Mouse (Mus musculus): ENCODE measurements at regions not wholly inside any gene's neighbourhood (a gene's known extent, or its start where the extent isn't known, plus 50 kb on each side); places are given as distances from the start of the nearest gene placed in this dataset.

- H3K9me3 ChIP-seq (ENCODE audit: control insufficient read depth, low read length) = no peaks in the 10 kb centered on the region
- no peak overlapping the region for H3K9ac ChIP-seq (replicated peaks; ENCODE audit: low read length)
- H3K27ac ChIP-seq (replicated peaks; ENCODE audit: low read depth, low read length) = no peak overlapping the region
- no peak overlapping the region for H3K4me2 ChIP-seq (ENCODE audit: low read length)
- no peaks in the 10 kb centered on the region for H3K36me3 ChIP-seq (ENCODE audit: control insufficient read depth, insufficient read depth, low read length)
- no peak for ATAC-seq (ENCODE audit: low FRiP score, low TSS enrichment)
- no peaks in the 10 kb centered on the region for H3K4me1 ChIP-seq (ENCODE audit: control insufficient read depth, insufficient read depth, low read length)
- DNase-seq = no peak
- no peak overlapping the region for H3K4me3 ChIP-seq (replicated peaks; ENCODE audit: low read depth, low read length)
- no peaks in the 10 kb centered on the region for H3K27me3 ChIP-seq (ENCODE audit: control insufficient read depth, insufficient read depth, low read length)
- WGBS = 67% methylated on average over 13 of the region's 13 CpGs
Measured at GRCm38 (mm10) chr4:137133789-137134188, 85.2 kb upstream of the Zbtb40 start.

GRCm38 (mm10) chr4:137130619-137131212, 82.1 kb upstream of the Zbtb40 start:
- Histone ChIP-seq H3K36me3 (ENCODE audit: control insufficient read depth, insufficient read depth, low read length) (no peaks in the 10 kb centered on the region), H3K4me1 (ENCODE audit: control insufficient read depth, insufficient read depth, low read length) (no peaks in the 10 kb centered on the region), H3K9me3 (ENCODE audit: control insufficient read depth, low read length) (no peaks in the 10 kb centered on the region), H3K4me2 (ENCODE audit: low read length) (no peak overlapping the region), H3K27ac (replicated peaks; ENCODE audit: low read depth, low read length) (no peak overlapping the region), H3K27me3 (ENCODE audit: control insufficient read depth, insufficient read depth, low read length) (no peaks in the 10 kb centered on the region), H3K9ac (replicated peaks; ENCODE audit: low read length) (no peak overlapping the region), H3K4me3 (replicated peaks; ENCODE audit: low read depth, low read length) (no peak overlapping the region)
- ATAC-seq (ENCODE audit: low FRiP score, low TSS enrichment) (no peak), DNase-seq (no peak)
- 66% methylated on average over 7 of the region's 7 CpGs for WGBS

DNA sequence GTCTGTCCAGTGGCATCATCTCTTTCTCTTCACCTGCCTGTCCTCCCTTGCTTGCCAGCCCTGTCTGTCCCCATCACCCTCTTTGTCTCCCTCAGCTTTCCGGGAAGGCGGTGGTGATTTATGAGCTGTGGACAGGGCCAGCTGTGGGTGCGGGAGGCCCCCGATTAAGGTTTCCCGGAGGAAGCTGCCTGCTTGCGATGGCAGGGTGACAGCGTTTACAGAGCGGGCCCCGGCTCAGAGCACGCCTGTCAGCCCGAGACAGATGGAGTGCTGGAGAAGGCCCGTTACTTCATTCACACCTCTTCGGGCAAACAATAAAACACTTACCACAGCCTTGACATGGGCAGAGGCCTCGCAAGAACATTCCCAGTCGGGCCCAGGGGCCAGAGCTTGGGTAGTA, 79.6 kb upstream of the Zbtb40 start:
- 66% methylated on average over 15 of the region's 15 CpGs for WGBS
- H3K4me3 ChIP-seq (replicated peaks; ENCODE audit: low read depth, low read length) = no peak overlapping the region
- H3K4me2 ChIP-seq (ENCODE audit: low read length) = no peak overlapping the region
- H3K9me3 ChIP-seq (ENCODE audit: control insufficient read depth, low read length) = no peaks in the 10 kb centered on the region
- H3K27me3 ChIP-seq (ENCODE audit: control insufficient read depth, insufficient read depth, low read length) = no peaks in the 10 kb centered on the region
- DNase-seq (no peak), ATAC-seq (ENCODE audit: low FRiP score, low TSS enrichment) (no peak)
- no peaks in the 10 kb centered on the region for H3K4me1 ChIP-seq (ENCODE audit: control insufficient read depth, insufficient read depth, low read length)
- no peak overlapping the region for H3K9ac ChIP-seq (replicated peaks; ENCODE audit: low read length)
- H3K27ac ChIP-seq (replicated peaks; ENCODE audit: low read depth, low read length) = no peak overlapping the region
- no peaks in the 10 kb centered on the region for H3K36me3 ChIP-seq (ENCODE audit: control insufficient read depth, insufficient read depth, low read length)

DNA sequence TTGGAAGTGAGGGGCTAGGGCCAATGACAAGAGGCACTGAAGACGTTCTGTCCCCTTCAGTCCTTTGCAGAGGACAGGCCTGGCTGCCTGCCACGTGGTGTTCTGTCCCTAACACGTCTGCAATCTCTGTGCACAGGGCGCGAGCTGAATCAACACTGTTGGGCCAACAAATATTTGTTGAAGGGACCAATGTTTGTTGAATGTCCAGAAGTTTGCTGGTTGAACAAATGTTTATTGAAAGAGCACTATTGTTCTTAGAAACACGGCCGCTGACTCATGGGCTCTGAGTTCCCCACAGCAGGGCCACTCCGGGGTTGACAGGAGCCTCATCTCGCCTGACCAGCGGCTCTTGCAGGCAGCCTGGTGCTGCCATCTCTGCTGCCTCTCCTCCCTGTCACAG, 73.1 kb upstream of the Zbtb40 start:
- WGBS = 53% methylated on average over 10 of the region's 10 CpGs
- H3K36me3 ChIP-seq (ENCODE audit: control insufficient read depth, insufficient read depth, low read length) = no peaks in the 10 kb centered on the region
- H3K27ac ChIP-seq (replicated peaks; ENCODE audit: low read depth, low read length) = no peak overlapping the region
- no peak overlapping the region for H3K9ac ChIP-seq (replicated peaks; ENCODE audit: low read length)
- DNase-seq (peak; percentile 20), ATAC-seq (ENCODE audit: low FRiP score, low TSS enrichment) (no peak)
- H3K4me3 ChIP-seq (replicated peaks; ENCODE audit: low read depth, low read length) = no peak overlapping the region
- no peaks in the 10 kb centered on the region for H3K27me3 ChIP-seq (ENCODE audit: control insufficient read depth, insufficient read depth, low read length)
- no peak overlapping the region for H3K4me2 ChIP-seq (ENCODE audit: low read length)
- H3K9me3 ChIP-seq (ENCODE audit: control insufficient read depth, low read length) = no peaks in the 10 kb centered on the region
- peaks cover 12% of the 10 kb centered on the region; the same call in 1 of the 2 replicates for H3K4me1 ChIP-seq (ENCODE audit: control insufficient read depth, insufficient read depth, low read length)

DNA sequence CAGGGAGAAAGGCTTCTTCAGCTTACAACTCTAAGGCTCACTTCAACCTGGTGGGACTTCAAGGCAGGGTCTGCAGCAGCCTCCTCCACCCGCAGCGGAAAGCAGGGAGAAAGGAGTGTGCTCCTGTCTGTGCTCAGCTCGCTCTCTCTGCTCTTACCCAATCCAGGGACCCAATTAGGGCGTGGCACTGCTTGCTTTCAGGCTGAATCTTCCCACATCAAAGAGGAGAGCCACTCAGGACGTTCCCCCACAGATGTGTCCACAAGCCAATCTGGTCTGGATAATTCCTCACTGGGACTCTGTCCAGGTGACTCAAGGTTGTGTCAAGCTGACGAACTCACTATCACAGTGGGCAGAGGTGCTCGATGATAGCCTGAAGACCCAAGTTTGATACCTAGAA, 72.0 kb upstream of the Zbtb40 start:
- Histone ChIP-seq H3K27ac (replicated peaks; ENCODE audit: low read depth, low read length) (no peak overlapping the region), H3K36me3 (ENCODE audit: control insufficient read depth, insufficient read depth, low read length) (no peaks in the 10 kb centered on the region), H3K4me3 (replicated peaks; ENCODE audit: low read depth, low read length) (no peak overlapping the region), H3K4me1 (ENCODE audit: control insufficient read depth, insufficient read depth, low read length) (peaks cover 12% of the 10 kb centered on the region; the same call in 1 of the 2 replicates), H3K9me3 (ENCODE audit: control insufficient read depth, low read length) (no peaks in the 10 kb centered on the region), H3K9ac (replicated peaks; ENCODE audit: low read length) (no peak overlapping the region), H3K27me3 (ENCODE audit: control insufficient read depth, insufficient read depth, low read length) (no peaks in the 10 kb centered on the region), H3K4me2 (ENCODE audit: low read length) (no peak overlapping the region)
- DNase-seq (no peak), ATAC-seq (ENCODE audit: low FRiP score, low TSS enrichment) (no peak)
- 79% methylated on average over 7 of the region's 7 CpGs for WGBS

- DNase-seq (no peak), ATAC-seq (ENCODE audit: low FRiP score, low TSS enrichment) (peak; percentile 20; the same call in 1 of the 2 replicates)
- 10% methylated on average over 10 of the region's 10 CpGs for WGBS
- H3K4me1 ChIP-seq (ENCODE audit: control insufficient read depth, insufficient read depth, low read length) = peaks cover 12% of the 10 kb centered on the region; the same call in 1 of the 2 replicates
- H3K9ac ChIP-seq (replicated peaks; ENCODE audit: low read length) = peak overlapping the region; percentile 48
- H3K9me3 ChIP-seq (ENCODE audit: control insufficient read depth, low read length) = no peaks in the 10 kb centered on the region
- peak overlapping the region; percentile 45; the same call in 1 of the 2 replicates for H3K27ac ChIP-seq (replicated peaks; ENCODE audit: low read depth, low read length)
- H3K4me3 ChIP-seq (replicated peaks; ENCODE audit: low read depth, low read length) = peak overlapping the region; percentile 30
- no peaks in the 10 kb centered on the region for H3K36me3 ChIP-seq (ENCODE audit: control insufficient read depth, insufficient read depth, low read length)
- H3K4me2 ChIP-seq (ENCODE audit: low read length) = peak overlapping the region; percentile 64
- no peaks in the 10 kb centered on the region for H3K27me3 ChIP-seq (ENCODE audit: control insufficient read depth, insufficient read depth, low read length)
Measured at GRCm38 (mm10) chr4:137118332-137118715, 69.7 kb upstream of the Zbtb40 start.

- H3K36me3 ChIP-seq (ENCODE audit: control insufficient read depth, insufficient read depth, low read length) = no peaks in the 10 kb centered on the region
- peaks cover 12% of the 10 kb centered on the region; the same call in 1 of the 2 replicates for H3K4me1 ChIP-seq (ENCODE audit: control insufficient read depth, insufficient read depth, low read length)
- peak overlapping the region; percentile 64 for H3K4me2 ChIP-seq (ENCODE audit: low read length)
- peak overlapping the region; percentile 48 for H3K9ac ChIP-seq (replicated peaks; ENCODE audit: low read length)
- DNase-seq (peak; percentile 85), ATAC-seq (ENCODE audit: low FRiP score, low TSS enrichment) (peak; percentile 72)
- H3K4me3 ChIP-seq (replicated peaks; ENCODE audit: low read depth, low read length) = peak overlapping the region; percentile 30
- H3K27me3 ChIP-seq (ENCODE audit: control insufficient read depth, insufficient read depth, low read length) = no peaks in the 10 kb centered on the region
- no peaks in the 10 kb centered on the region for H3K9me3 ChIP-seq (ENCODE audit: control insufficient read depth, low read length)
- WGBS = under 1% methylated on average over 27 of the region's 27 CpGs
- peak overlapping the region; percentile 45; the same call in 1 of the 2 replicates for H3K27ac ChIP-seq (replicated peaks; ENCODE audit: low read depth, low read length)
Measured at GRCm38 (mm10) chr4:137117471-137118331, 69.1 kb upstream of the Zbtb40 start.

DNA sequence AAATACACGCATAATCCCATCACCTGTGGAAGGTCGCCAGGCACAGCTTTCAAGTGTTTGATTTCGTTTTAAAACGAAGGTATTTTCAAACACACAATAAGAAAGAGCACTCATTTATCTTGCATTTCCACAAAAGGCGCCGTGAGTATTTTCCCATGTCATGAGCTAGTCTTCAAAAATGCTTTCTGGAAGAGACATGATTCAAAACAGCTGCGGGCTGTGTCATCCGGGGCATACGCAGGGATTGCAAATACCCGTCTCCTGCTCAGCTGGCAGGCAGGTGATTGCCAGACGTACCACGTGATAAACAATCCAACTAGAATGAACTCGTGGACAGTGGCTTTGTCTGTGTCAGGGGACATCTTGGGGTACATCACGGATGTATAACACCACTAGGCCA, 66.5 kb upstream of the Zbtb40 start:
- peaks cover 12% of the 10 kb centered on the region; the same call in 1 of the 2 replicates for H3K4me1 ChIP-seq (ENCODE audit: control insufficient read depth, insufficient read depth, low read length)
- DNase-seq = no peak
- no peak overlapping the region for H3K9ac ChIP-seq (replicated peaks; ENCODE audit: low read length)
- 89% methylated on average over 14 of the region's 14 CpGs for WGBS
- no peaks in the 10 kb centered on the region for H3K9me3 ChIP-seq (ENCODE audit: control insufficient read depth, low read length)
- no peak overlapping the region for H3K4me3 ChIP-seq (replicated peaks; ENCODE audit: low read depth, low read length)
- no peak overlapping the region for H3K4me2 ChIP-seq (ENCODE audit: low read length)
- H3K36me3 ChIP-seq (ENCODE audit: control insufficient read depth, insufficient read depth, low read length) = no peaks in the 10 kb centered on the region
- ATAC-seq (ENCODE audit: low FRiP score, low TSS enrichment) = no peak
- no peaks in the 10 kb centered on the region for H3K27me3 ChIP-seq (ENCODE audit: control insufficient read depth, insufficient read depth, low read length)
- H3K27ac ChIP-seq (replicated peaks; ENCODE audit: low read depth, low read length) = no peak overlapping the region
